Mouse (Mus musculus) right cerebral cortex, postnatal 14 days (tissue): ENCODE results near the gene Slc25a34.

Experiments used
- DNase-seq: peaks from one replicate; pipeline ENCODE4 v3.0.0; 2022

Slc25a34 gene

GRCm38 (mm10) chr4:141617863-141618564 is 5.6 kb downstream of the Slc25a34 start:
- DNase-seq, result no peak

GRCm38 (mm10) chr4:141617299-141617698 is 6.3 kb downstream of the Slc25a34 start:
- DNase-seq, result peak; percentile 68

GRCm38 (mm10) chr4:141616811-141617210 is 6.8 kb downstream of the Slc25a34 start:
- DNase-seq, result no peak

GRCm38 (mm10) chr4:141614946-141615345 is 8.7 kb downstream of the Slc25a34 start:
- no peak for DNase-seq

GRCm38 (mm10) chr4:141609538-141609937 is 14.1 kb downstream of the Slc25a34 start:
- DNase-seq, result no peak

- no peak for DNase-seq
These were observed 17.8 kb downstream of the Slc25a34 start, which contains the start of gene Fblim1 for GRCm38 (mm10) chr4:141605861-141606260. TSS of gene Fblim1 (minus strand) at chr4:141606096.

- no peak for DNase-seq
These were observed 18.2 kb downstream of the Slc25a34 start for GRCm38 (mm10) chr4:141605421-141605820.

GRCm38 (mm10) chr4:141604493-141604892 is 19.1 kb downstream of the Slc25a34 start:
- no peak for DNase-seq

- DNase-seq, result no peak
These were observed 19.7 kb downstream of the Slc25a34 start for GRCm38 (mm10) chr4:141603921-141604320.

GRCm38 (mm10) chr4:141602523-141603223 is 20.9 kb downstream of the Slc25a34 start:
- DNase-seq, result no peak

GRCm38 (mm10) chr4:141601148-141601862 is 22.3 kb downstream of the Slc25a34 start:
- no peak for DNase-seq

GRCm38 (mm10) chr4:141600364-141600763 is 23.3 kb downstream of the Slc25a34 start:
- DNase-seq, result no peak

GRCm38 (mm10) chr4:141599251-141600141 is 24.1 kb downstream of the Slc25a34 start:
- DNase-seq, result no peak

- no peak for DNase-seq
These were observed 24.7 kb downstream of the Slc25a34 start for GRCm38 (mm10) chr4:141598894-141599250.

GRCm38 (mm10) chr4:141598199-141598893 is 25.3 kb downstream of the Slc25a34 start:
- DNase-seq, result no peak

- no peak for DNase-seq
These were observed 26.8 kb downstream of the Slc25a34 start for GRCm38 (mm10) chr4:141596700-141597328.

- no peak for DNase-seq
These were observed 27.9 kb downstream of the Slc25a34 start for GRCm38 (mm10) chr4:141595605-141596268.

- DNase-seq, result no peak
These were observed 28.5 kb downstream of the Slc25a34 start for GRCm38 (mm10) chr4:141595138-141595537.

- no peak for DNase-seq
These were observed 32.1 kb downstream of the Slc25a34 start for GRCm38 (mm10) chr4:141591547-141591946.

GRCm38 (mm10) chr4:141583919-141584318 is 39.7 kb downstream of the Slc25a34 start:
- DNase-seq, result no peak

- no peak for DNase-seq
These were observed 42.6 kb downstream of the Slc25a34 start for GRCm38 (mm10) chr4:141581051-141581450.
